Mouse (Mus musculus) hindbrain, embryonic 11.5 days (tissue): ENCODE measurements around the gene Fam219b. TPM values are rescaled to one million over a fixed set of nuclear protein-coding genes. Genes with fewer than 3 reads are reported as not detected.

Source experiments
- ATAC-seq: fragments of 200-750 bp; cut with Nextera tagmentation; 2 replicates; pipeline ENCODE4 v1.8.0; 2017; ENCODE audit warnings: mild to moderate bottlenecking, moderate TSS enrichment, moderate library complexity; ENCODE audit not compliant: low FRiP score
- DNase-seq: peaks from one replicate; pipeline ENCODE4 v3.0.0-alpha.2; 2015; ENCODE audit warnings: low spot score
- H3K27ac ChIP-seq: fragments of 300-500 bp; sonication (generic); 2 replicates; pipeline ENCODE4 v1.5.1; 2014; ENCODE audit warnings: mild to moderate bottlenecking, low read depth, low read length
- H3K27me3 ChIP-seq: fragments of 300-500 bp; sonication (generic); 2 replicates; pipeline ENCODE4 v1.6.1; 2014; ENCODE audit warnings: mild to moderate bottlenecking, low read length, moderate library complexity, mixed read lengths; ENCODE audit not compliant: control insufficient read depth, insufficient read depth
- H3K36me3 ChIP-seq: fragments of 300-500 bp; sonication (generic); 2 replicates; pipeline ENCODE4 v1.6.1; 2014; ENCODE audit warnings: mild to moderate bottlenecking, low read length, moderate library complexity, mixed read lengths; ENCODE audit not compliant: control insufficient read depth, insufficient read depth
- H3K4me1 ChIP-seq: fragments of 300-500 bp; sonication (generic); replicated peaks from 2 replicates; pipeline ENCODE4 v1.6.1; 2014; ENCODE audit warnings: low read length, mixed read lengths; ENCODE audit not compliant: control insufficient read depth, insufficient read depth
- H3K4me2 ChIP-seq: fragments of 300-500 bp; sonication (generic); replicated peaks from 2 replicates; pipeline ENCODE4 v1.6.1; 2014; ENCODE audit warnings: mild to moderate bottlenecking, low read depth, low read length
- H3K4me3 ChIP-seq: fragments of 300-500 bp; sonication (generic); 2 replicates; pipeline ENCODE4 v1.5.1; 2014; ENCODE audit warnings: low read depth, low read length
- H3K9ac ChIP-seq: fragments of 300-500 bp; sonication (generic); 2 replicates; pipeline ENCODE4 v1.6.1; 2014; ENCODE audit warnings: low read depth, low read length
- H3K9me3 ChIP-seq: fragments of 300-500 bp; sonication (generic); 2 replicates; pipeline ENCODE4 v1.6.1; 2016; ENCODE audit warnings: low read length; ENCODE audit not compliant: control insufficient read depth
- WGBS: fragments of 180-500 bp; shearing (Covaris S2); extraction: QIAGEN DNeasy Blood & Tissue Kit; methylation state at CpG from one replicate; pipeline ENCODE4 v1.1.7; 2014; 5-methylcytosine and 5-hydroxymethylcytosine counted together
- polyA plus RNA-seq: library from polyadenylated mRNA; unstranded; fragments of >200 nt; fragmentation: Nextera tagmentation; extraction: Ambion mirVana; gene quantifications from 2 replicates; pipeline ENCODE4 v1.2.1, GENCODE M21; 2014

Gene Fam219b
- polyA plus RNA-seq, 1 experiment from 2014 or later: 17.7 TPM

DNA sequence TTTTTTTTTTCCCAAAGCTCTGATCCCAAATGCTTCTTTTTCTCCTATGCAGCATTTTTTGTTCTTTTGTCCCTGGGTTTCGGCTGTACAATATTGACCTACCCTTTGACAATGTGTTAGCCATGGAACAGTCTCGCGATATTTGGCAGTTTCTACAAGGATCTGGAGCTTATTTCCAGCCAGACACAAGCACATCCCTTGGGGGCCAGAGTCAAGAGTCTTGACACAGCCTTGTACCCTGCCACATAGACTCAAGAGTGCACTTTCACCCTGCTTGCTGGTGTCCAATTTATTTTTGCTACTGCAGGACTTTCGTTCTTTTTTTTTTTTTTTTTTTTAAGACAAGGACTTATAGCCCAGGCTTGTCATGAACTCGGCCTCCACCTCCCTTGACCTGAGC lies 966 bp upstream of the Fam219b start:
- Histone ChIP-seq H3K9ac (no peak overlapping the region), H3K27ac (no peak overlapping the region), H3K9me3 (no peaks in the 10 kb centered on the region), H3K4me3 (no peak overlapping the region; the same call in 1 of the 2 replicates), H3K4me1 (peaks cover 4% of the 10 kb centered on the region), H3K4me2 (no peak overlapping the region), H3K36me3 (peaks cover 4% of the 10 kb centered on the region; the same call in 1 of the 2 replicates), H3K27me3 (no peaks in the 10 kb centered on the region)
- ATAC-seq: no peak
- 94% methylated on average over 5 of the region's 5 CpGs for WGBS
- no peak for DNase-seq

- Histone ChIP-seq H3K36me3 (peaks cover 6% of the 10 kb centered on the region; the same call in 1 of the 2 replicates), H3K4me1 (peaks cover 4% of the 10 kb centered on the region), H3K27me3 (no peaks in the 10 kb centered on the region), H3K9ac (peak overlapping the region; percentile 88), H3K4me3 (peak overlapping the region; percentile 83), H3K9me3 (no peaks in the 10 kb centered on the region), H3K27ac (peak overlapping the region; percentile 77), H3K4me2 (peak overlapping the region; percentile 81)
- DNase-seq (no peak), ATAC-seq (peak; percentile 81; the same call in 1 of the 2 replicates)
- WGBS: 0% methylated on average over 24 of the region's 24 CpGs
Measured at GRCm38 (mm10) chr9:57537728-57538181, 427 bp downstream of the Fam219b start.

DNA sequence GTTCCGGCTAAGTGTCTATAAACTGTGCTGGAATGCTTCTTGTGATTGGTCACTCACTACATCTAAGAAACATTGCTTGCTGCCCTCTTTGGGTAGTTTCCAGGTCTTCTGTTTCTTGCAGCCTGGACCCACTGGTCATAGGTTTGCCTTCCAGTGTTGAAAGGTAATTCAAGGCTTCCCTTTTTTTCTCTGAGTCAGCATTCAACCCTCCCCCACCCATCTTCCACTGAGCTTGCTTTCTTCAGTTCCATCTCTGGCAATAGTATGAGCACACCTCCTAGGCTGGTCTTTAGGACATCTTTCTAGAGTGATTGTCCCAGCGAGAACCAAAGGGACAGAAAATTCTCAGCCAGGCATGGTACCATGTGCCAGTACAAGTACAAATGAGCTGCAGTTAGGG lies 2.2 kb downstream of the Fam219b start:
- no peaks in the 10 kb centered on the region for H3K27me3 ChIP-seq
- 94% methylated on average over 2 of the region's 2 CpGs for WGBS

GRCm38 (mm10) chr9:57541312-57541711 lies 4.0 kb downstream of the Fam219b start:
- Histone ChIP-seq H3K4me1 (peaks cover 4% of the 10 kb centered on the region), H3K9me3 (no peaks in the 10 kb centered on the region), H3K36me3 (peaks cover 11% of the 10 kb centered on the region; the same call in 1 of the 2 replicates), H3K4me2 (no peak overlapping the region), H3K27ac (no peak overlapping the region), H3K27me3 (no peaks in the 10 kb centered on the region), H3K4me3 (no peak overlapping the region), H3K9ac (no peak overlapping the region)
- DNase-seq (peak; percentile 76), ATAC-seq (no peak)
- WGBS: 8% methylated on average over 1 of the region's 1 CpGs

More for the DNA sequence above, 2.2 kb downstream of the Fam219b start:
- DNase-seq: no peak
- no peak for ATAC-seq
- Histone ChIP-seq H3K36me3 (peaks cover 10% of the 10 kb centered on the region; the same call in 1 of the 2 replicates), H3K9ac (no peak overlapping the region), H3K4me1 (peaks cover 4% of the 10 kb centered on the region), H3K4me3 (no peak overlapping the region), H3K9me3 (no peaks in the 10 kb centered on the region), H3K4me2 (no peak overlapping the region), H3K27ac (no peak overlapping the region)

GRCm38 (mm10) chr9:57543951-57544350 lies 6.6 kb downstream of the Fam219b start:
- 87% methylated on average over 3 of the region's 3 CpGs for WGBS

DNA sequence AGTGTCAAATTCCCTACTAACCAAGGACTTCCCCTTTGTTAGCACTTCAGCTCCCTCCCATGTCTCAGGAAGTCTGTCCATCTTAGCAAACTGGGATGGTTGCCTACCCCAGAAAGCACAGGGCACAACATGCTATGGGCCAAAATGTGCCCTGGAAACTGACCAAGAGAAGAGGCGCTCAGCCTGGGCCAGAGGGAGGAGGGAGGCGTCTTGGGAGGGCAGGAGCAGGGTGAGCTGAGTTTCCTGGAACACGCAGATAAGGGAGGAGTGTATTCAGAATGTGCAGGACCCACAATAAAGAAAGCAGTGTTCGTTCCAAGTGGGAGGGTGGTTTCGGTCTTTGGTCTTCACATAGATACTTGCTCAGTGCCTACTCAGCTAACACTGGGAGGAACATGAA lies 10.0 kb downstream of the Fam219b start:
- WGBS: 86% methylated on average over 5 of the region's 5 CpGs
- Histone ChIP-seq H3K27ac (no peak overlapping the region), H3K9me3 (no peaks in the 10 kb centered on the region), H3K4me1 (peaks cover 4% of the 10 kb centered on the region), H3K9ac (no peak overlapping the region), H3K4me3 (no peak overlapping the region), H3K4me2 (no peak overlapping the region), H3K36me3 (0 out of 2 replicates have a peak, but pooled peaks cover 9% of the 10 kb centered on the region), H3K27me3 (no peaks in the 10 kb centered on the region)
- ATAC-seq (no peak), DNase-seq (no peak)

More at GRCm38 (mm10) chr9:57543951-57544350, 6.6 kb downstream of the Fam219b start:
- Histone ChIP-seq H3K27me3 (no peaks in the 10 kb centered on the region), H3K4me1 (no peaks in the 10 kb centered on the region), H3K4me2 (no peak overlapping the region), H3K36me3 (peaks cover 15% of the 10 kb centered on the region; the same call in 1 of the 2 replicates), H3K27ac (no peak overlapping the region), H3K4me3 (no peak overlapping the region), H3K9ac (no peak overlapping the region), H3K9me3 (no peaks in the 10 kb centered on the region)
- ATAC-seq: no peak
- no peak for DNase-seq

GRCm38 (mm10) chr9:57547869-57548268 lies 10.5 kb downstream of the Fam219b start:
- H3K36me3 ChIP-seq: 0 out of 2 replicates have a peak, but pooled peaks cover 9% of the 10 kb centered on the region

GRCm38 (mm10) chr9:57549186-57549585 lies 11.9 kb downstream of the Fam219b start:
- no peak overlapping the region for H3K9ac ChIP-seq
- no peak overlapping the region for H3K4me2 ChIP-seq
- H3K27ac ChIP-seq: no peak overlapping the region
- peaks cover 4% of the 10 kb centered on the region for H3K4me1 ChIP-seq
- H3K9me3 ChIP-seq: no peaks in the 10 kb centered on the region
- WGBS: 95% methylated on average over 4 of the region's 4 CpGs
- 0 out of 2 replicates have a peak, but pooled peaks cover 6% of the 10 kb centered on the region for H3K36me3 ChIP-seq
- H3K4me3 ChIP-seq: no peak overlapping the region
- no peaks in the 10 kb centered on the region for H3K27me3 ChIP-seq
- DNase-seq: no peak
- ATAC-seq: no peak

More at GRCm38 (mm10) chr9:57547869-57548268, 10.5 kb downstream of the Fam219b start:
- H3K9me3 ChIP-seq: no peaks in the 10 kb centered on the region
- H3K4me1 ChIP-seq: peaks cover 4% of the 10 kb centered on the region
- no peak overlapping the region for H3K4me3 ChIP-seq
- 85% methylated on average over 11 of the region's 11 CpGs for WGBS
- no peak overlapping the region for H3K9ac ChIP-seq
- no peak overlapping the region for H3K27ac ChIP-seq
- no peaks in the 10 kb centered on the region for H3K27me3 ChIP-seq
- H3K4me2 ChIP-seq: no peak overlapping the region
- DNase-seq (no peak), ATAC-seq (no peak)
